Mouse (Mus musculus): Measurements from ENCODE around the gene Vrk1.

DNA sequence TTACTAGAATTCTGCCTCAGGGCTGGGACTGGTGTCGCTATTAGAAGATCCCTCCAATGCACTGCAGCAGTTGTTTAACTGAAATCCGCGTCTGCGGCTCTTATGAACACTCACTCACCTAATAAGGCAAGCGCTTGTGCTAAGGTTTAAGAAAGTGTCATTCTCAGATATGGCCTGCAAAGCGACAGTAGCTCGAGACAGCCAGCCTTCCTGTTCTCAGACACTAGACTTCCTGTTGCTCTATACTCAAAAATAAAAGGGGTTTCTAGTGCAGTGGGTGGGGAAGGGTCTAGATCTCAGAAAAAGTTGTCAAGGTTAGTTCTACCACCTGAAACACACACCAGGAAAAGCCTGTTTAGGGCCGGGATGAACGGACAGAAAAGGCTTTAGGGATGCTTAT lies 21.9 kb downstream of the Vrk1 start:
- TF ChIP-seq MYOG (IDR thresholded peaks at IDR 0.05; ENCODE audit: control insufficient read depth in 1 of 3, insufficient read depth in 1 of 3, insufficient read length in 2 of 3, low read depth in 2 of 3) (no peak), POLR2A (IDR thresholded peaks at IDR 0.05; ENCODE audit: insufficient read length, low read depth) (no peak), MAX (IDR thresholded peaks at IDR 0.05; ENCODE audit: low read depth) (no peak), TCF3 (IDR thresholded peaks at IDR 0.05; ENCODE audit: insufficient read length, low read depth) (no peak), USF1 (IDR thresholded peaks at IDR 0.05; ENCODE audit: low read depth) (no peak), E2F4 (IDR thresholded peaks at IDR 0.05; ENCODE audit: insufficient read depth) (no peak)
